ENCODE assay signal across 21 mouse cellular contexts in genomic region chr3:135629830-135630355, GRCm38 (mm10).
DNase-seq lines count a peak whose midpoint lies in the region; ATAC-seq and TF ChIP-seq lines count a peak whose summit lies in the region.
"Had no signal": no experiment of that assay in that cellular context is flagged by ENCODE, and none has a peak within 500 bp of the region (broad histone marks: within the 10 kb centered on the region; RNA-seq: fewer than 3 reads in every experiment).

No protein-coding gene starts in this region.

- no peak for TF ChIP-seq POLR2A in spleen, adult 2 months (IDR thresholded peaks at IDR 0.05; ENCODE audit: low read depth, low read length)
- no peak for TF ChIP-seq POLR2A in CH12.LX (IDR thresholded peaks at IDR 0.05; ENCODE audit: low read depth, low read length)

- dilution Hi-C loops in CH12.LX (cut with MboI; ENCODE audit: extremely low pct_ligation_motif_present, extremely low pct_unique_long_range_greater_than_20kb, low sequenced_read_pairs): no loop called here

- no peak for TF ChIP-seq RAD21 in CH12.LX (IDR thresholded peaks at IDR 0.05; ENCODE audit: low read depth, low read length)

- no peaks in the 10 kb centered on the region for H3K27me3 ChIP-seq in spleen, adult 2 months (ENCODE audit: control insufficient read depth, insufficient read depth, low read length)
- no peaks in the 10 kb centered on the region for H3K27me3 ChIP-seq in CH12.LX (replicated peaks)
- H3K27me3 ChIP-seq: embryonic facial prominence, embryonic 12.5 days; embryonic facial prominence, embryonic 15.5 days; heart, embryonic 13.5 days; hindbrain, embryonic 15.5 days; Patski had no signal

- H3K9ac ChIP-seq in CH12.LX (ENCODE audit: insufficient read depth, low read depth): peak overlapping the region; percentile 8; the same call in 1 of the 2 replicates
- H3K9ac ChIP-seq: embryonic facial prominence, embryonic 12.5 days; embryonic facial prominence, embryonic 15.5 days; forebrain, postnatal 0 days; heart, embryonic 13.5 days; hindbrain, embryonic 15.5 days had no signal

- in situ Hi-C loops in CH12.LX (cut with MboI; ENCODE audit: low pct_ligation_motif_present, low pct_unique_long_range_greater_than_20kb, low sequenced_read_pairs): loop anchor here (5.0 kb wide), 2 partner anchors 72 to 97 kb away; no protein-coding TSS in a partner anchor

- H3K9me3 ChIP-seq in CH12.LX (replicated peaks; ENCODE audit: low read length): no peaks in the 10 kb centered on the region
- H3K9me3 ChIP-seq: embryonic facial prominence, embryonic 12.5 days; embryonic facial prominence, embryonic 15.5 days; heart, embryonic 10.5 days; heart, embryonic 13.5 days; hindbrain, embryonic 15.5 days had no signal

- TF ChIP-seq EP300 in CH12.LX (IDR thresholded peaks at IDR 0.05; ENCODE audit: low read length): peak; percentile 38; the same call in 1 of the 2 replicates

- H3K36me3 ChIP-seq in spleen, adult 2 months (ENCODE audit: control insufficient read depth, insufficient read depth, low read length): peaks cover 11% of the 10 kb centered on the region
- peaks cover 26 to 74% of the 10 kb centered on the region in 2 experiments for H3K36me3 ChIP-seq in CH12.LX (replicated peaks in 1 of 2; ENCODE audit: control insufficient read depth in 1 of 2, insufficient read depth in 1 of 2, low read length in 1 of 2)

- peaks cover 21% of the 10 kb centered on the region for H3K4me1 ChIP-seq in spleen, adult 2 months (ENCODE audit: control insufficient read depth, insufficient read depth, insufficient read length)
- peaks cover 42 to 97% of the 10 kb centered on the region in 2 experiments for H3K4me1 ChIP-seq in CH12.LX (ENCODE audit: control insufficient read depth in 1 of 2, insufficient read depth in 2 of 2)
- H3K4me1 ChIP-seq: embryonic facial prominence, embryonic 12.5 days; embryonic facial prominence, embryonic 15.5 days; hindbrain, embryonic 15.5 days had no signal

- 38% methylated on average over 4 of the region's 4 CpGs for WGBS in spleen, adult 2 months

- 0 out of 2 replicates have a peak, but pooled peaks cover 2% of the 10 kb centered on the region for H3K79me2 ChIP-seq in CH12.LX (replicated peaks; ENCODE audit: control insufficient read depth, extremely low read depth, insufficient read depth, poor library complexity, severe bottlenecking)

- TF ChIP-seq CTCF in spleen, adult 2 months (IDR thresholded peaks at IDR 0.05; ENCODE audit: extremely low read depth, insufficient read depth, insufficient read length, insufficient replicate concordance): no peak
- TF ChIP-seq CTCF in CH12.LX (conservative IDR thresholded peaks at IDR 0.05 in 1 of 2, IDR thresholded peaks at IDR 0.05 in 1 of 2; ENCODE audit: low read depth in 2 of 2, low read length in 2 of 2): no peak

- H3K4me2 ChIP-seq in CH12.LX (ENCODE audit: insufficient read depth, low read depth, poor library complexity, severe bottlenecking): peak overlapping the region; percentile 52
- H3K4me2 ChIP-seq: embryonic facial prominence, embryonic 12.5 days; embryonic facial prominence, embryonic 15.5 days; heart, embryonic 13.5 days had no signal

- 0 out of 2 replicates have a peak, but pooled peaks have one; percentile 16 for ATAC-seq in megakaryocyte, adult 5-6 weeks (ENCODE audit: poor library complexity, severe bottlenecking)
- ATAC-seq: CD4-positive, CD25-positive, alpha-beta regulatory T cell, adult 4 months had no signal

- DNase-seq in spleen, adult 2 months (ENCODE audit: low read depth in 1 of 2, low spot score in 2 of 2): no peak
- DNase-seq in spleen, adult 12 weeks (ENCODE audit: low spot score): no peak
- peak; percentile 78 for DNase-seq in CH12.LX (ENCODE audit: extremely low read depth)
- DNase-seq in gastrocnemius, adult 18-20 months (ENCODE audit: low spot score): no peak
- DNase-seq in lung, postnatal 14 days: no peak
- DNase-seq: adrenal gland, adult 2 months; adrenal gland, postnatal 14 days; cerebellum, adult 11 months; gastrocnemius, postnatal 25 days; heart, adult 2 months; heart, postnatal 14 days; heart, postnatal 4 days had no signal

- no peak overlapping the region for H3K4me3 ChIP-seq in spleen, adult 2 months (ENCODE audit: extremely low read depth, insufficient read depth, insufficient read length)
- no peak overlapping the region for H3K4me3 ChIP-seq in CH12.LX (replicated peaks in 1 of 3; ENCODE audit: low read depth in 2 of 3, low read length in 2 of 3, poor library complexity in 1 of 3)
- H3K4me3 ChIP-seq: embryonic facial prominence, embryonic 12.5 days; embryonic facial prominence, embryonic 15.5 days; heart, adult 2 months; heart, embryonic 10.5 days; heart, embryonic 13.5 days; hindbrain, embryonic 15.5 days had no signal

- H3K27ac ChIP-seq in spleen, adult 2 months (ENCODE audit: insufficient read depth, low read length): peak overlapping the region; percentile 66
- peak overlapping the region; percentile 67 for H3K27ac ChIP-seq in CH12.LX (ENCODE audit: insufficient read depth, low read depth)
- H3K27ac ChIP-seq: embryonic facial prominence, embryonic 12.5 days; embryonic facial prominence, embryonic 15.5 days; heart, adult 2 months; heart, embryonic 10.5 days; hindbrain, embryonic 15.5 days had no signal

TF ChIP-seq in CH12.LX, 34 proteins besides CTCF, POLR2A, EP300 and RAD21:
- TF ChIP-seq ZMIZ1 (IDR thresholded peaks at IDR 0.05; ENCODE audit: low read depth, low read length) (no peak), SIN3A (IDR thresholded peaks at IDR 0.05; ENCODE audit: low read length) (0 out of 2 replicates have a peak, but pooled peaks have one; percentile 38), ETS1 (conservative IDR thresholded peaks at IDR 0.05; ENCODE audit: low read depth, low read length) (peak; percentile 36), ELF1 (IDR thresholded peaks at IDR 0.05; ENCODE audit: low read depth, low read length) (no peak), USF2 (conservative IDR thresholded peaks at IDR 0.05; ENCODE audit: low read depth, low read length) (no peak), CHD2 (IDR thresholded peaks at IDR 0.05; ENCODE audit: low read length) (no peak), ZNF384 (IDR thresholded peaks at IDR 0.05; ENCODE audit: low read depth, low read length) (peak; percentile 98), E2F4 (IDR thresholded peaks at IDR 0.05; ENCODE audit: insufficient replicate concordance, low read depth, low read length) (no peak), MAX (IDR thresholded peaks at IDR 0.05; ENCODE audit: low read length) (no peak), BHLHE40 (IDR thresholded peaks at IDR 0.05; ENCODE audit: low read depth, low read length) (no peak), JUN (IDR thresholded peaks at IDR 0.05; ENCODE audit: insufficient read depth, low read depth, low read length) (no peak), KAT2A (IDR thresholded peaks at IDR 0.05; ENCODE audit: insufficient replicate concordance, low read length) (no peak), JUND (conservative IDR thresholded peaks at IDR 0.05; ENCODE audit: low read depth, low read length) (no peak), CHD1 (IDR thresholded peaks at IDR 0.05; ENCODE audit: low read depth, low read length) (no peak), TBP (conservative IDR thresholded peaks at IDR 0.05; ENCODE audit: low read depth, low read length) (0 out of 2 replicates have a peak, but pooled peaks have one; percentile 12), TCF12 (IDR thresholded peaks at IDR 0.05; ENCODE audit: low read depth, low read length) (no peak), NRF1 (IDR thresholded peaks at IDR 0.05; ENCODE audit: low read depth, low read length) (no peak), PAX5 (IDR thresholded peaks at IDR 0.05; ENCODE audit: low read length) (no peak), MEF2A (IDR thresholded peaks at IDR 0.05; ENCODE audit: borderline replicate concordance, low read depth, low read length) (no peak), MXI1 (IDR thresholded peaks at IDR 0.05; ENCODE audit: low read depth, low read length) (0 out of 2 replicates have a peak, but pooled peaks have one; percentile 6), IRF4 (IDR thresholded peaks at IDR 0.05; ENCODE audit: low read depth, low read length) (no peak; the same call in none of the 2 replicates), ZKSCAN1 (IDR thresholded peaks at IDR 0.05; ENCODE audit: borderline replicate concordance, low read depth, low read length) (0 out of 2 replicates have a peak, but pooled peaks have one; percentile 19), SMC3 (IDR thresholded peaks at IDR 0.05; ENCODE audit: low read depth, low read length) (no peak)
